Mouse (Mus musculus): ENCODE data around the gene Rsg1.

Gene Rsg1

DNA sequence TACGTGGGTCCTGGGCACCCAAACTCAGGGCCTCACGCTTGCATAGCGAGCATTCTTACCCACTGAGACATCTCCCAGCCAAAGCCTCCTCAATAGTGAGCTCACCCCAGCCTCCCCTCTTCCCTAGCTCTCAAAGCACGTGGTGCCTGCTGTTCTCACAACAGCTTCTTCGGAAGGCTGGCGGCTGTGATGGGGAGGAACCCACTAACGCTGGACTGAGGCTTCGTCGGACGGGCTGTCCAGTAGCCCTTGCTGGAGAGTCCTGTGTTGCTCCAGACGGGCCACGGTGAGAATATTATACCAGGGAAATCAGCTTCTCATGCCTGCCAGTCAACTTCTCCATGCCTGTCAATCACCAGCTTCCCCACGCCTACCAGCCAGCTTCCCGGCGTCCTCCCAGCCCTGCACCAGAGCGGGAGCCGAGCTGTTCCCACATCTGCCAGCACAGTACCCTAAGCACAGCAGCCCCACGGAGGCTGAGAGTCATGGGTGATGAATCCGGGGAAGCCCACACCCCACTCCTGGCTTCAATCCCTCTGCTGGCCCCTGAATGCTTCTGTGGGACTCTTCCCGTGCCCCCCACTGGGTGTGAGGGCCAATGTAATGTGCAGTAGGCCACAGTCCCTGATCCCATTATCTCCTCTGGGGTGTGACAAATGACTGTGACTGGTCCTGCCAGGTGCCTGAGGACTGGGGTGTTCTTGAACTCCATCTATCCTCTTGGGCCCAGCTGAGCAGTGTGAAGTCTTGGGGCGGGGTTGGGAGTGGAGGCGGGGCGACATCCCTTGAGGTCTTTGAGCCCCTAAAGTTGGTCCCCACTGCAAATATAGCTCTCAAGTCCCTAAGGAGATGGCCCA is 61.0 kb downstream of the Rsg1 start:
- no peak for DNase-seq (ENCODE audit: low spot score in 2 of 2)

Data from spleen, postnatal 36 days (tissue).